Mouse (Mus musculus): ENCODE measurements around the gene Auh.

DNA sequence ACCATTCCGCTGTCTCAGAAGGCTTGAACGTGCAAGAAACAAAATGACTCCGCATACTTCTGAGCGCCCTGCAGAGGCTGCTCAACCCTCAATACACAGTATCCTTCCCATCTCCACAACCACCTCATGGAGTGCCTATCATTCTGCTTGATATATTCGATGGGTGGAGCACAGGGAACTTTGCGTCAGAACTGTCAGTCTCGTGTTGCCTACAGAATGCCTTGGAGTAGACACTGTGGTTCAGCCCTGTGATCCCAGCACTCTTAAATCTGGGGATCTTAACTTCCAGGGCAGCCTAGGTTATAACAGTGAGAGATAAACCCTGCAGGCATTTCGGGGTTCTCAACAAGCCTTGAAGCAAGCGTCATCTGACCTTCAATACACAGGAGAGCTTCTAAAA lies 1.1 kb downstream of the Auh start:
- TF ChIP-seq CTCF (IDR thresholded peaks at IDR 0.05; ENCODE audit: borderline replicate concordance, insufficient read depth, low read length): no peak
- TF ChIP-seq POLR2A (IDR thresholded peaks at IDR 0.05; ENCODE audit: low read depth, low read length): no peak

Data from embryonic fibroblast, embryonic 13.5 days (primary cell).